ENCODE assay signal across 25 mouse cellular contexts in genomic region chr17:8225166-8225565, GRCm38 (mm10). TPM values are rescaled to one million over a fixed set of nuclear protein-coding genes. Genes with fewer than 3 reads are reported as not detected.
DNase-seq lines count a peak whose midpoint lies in the region; ATAC-seq lines count a peak whose summit lies in the region.
"Had no signal": no experiment of that assay in that cellular context is flagged by ENCODE, and none has a peak within 500 bp of the region (broad histone marks: within the 10 kb centered on the region; RNA-seq: fewer than 3 reads in every experiment).

No protein-coding gene starts in this region.

- no peak overlapping the region for H3K27ac ChIP-seq in forebrain, embryonic 11.5 days (ENCODE audit: low read depth, low read length)
- no peak overlapping the region for H3K27ac ChIP-seq in forebrain, embryonic 15.5 days (replicated peaks)
- peak overlapping the region; percentile 39; the same call in 1 of the 2 replicates for H3K27ac ChIP-seq in brown adipose tissue, adult 24 weeks (replicated peaks; ENCODE audit: low read depth, low read length)
- H3K27ac ChIP-seq: embryonic facial prominence, embryonic 12.5 days; heart, embryonic 13.5 days; limb, embryonic 12.5 days; neural tube, embryonic 12.5 days had no signal

- no peaks in the 10 kb centered on the region for H3K27me3 ChIP-seq in forebrain, embryonic 11.5 days (ENCODE audit: control insufficient read depth, insufficient read depth, low read length)
- H3K27me3 ChIP-seq in forebrain, embryonic 15.5 days, result no peaks in the 10 kb centered on the region
- H3K27me3 ChIP-seq: embryonic facial prominence, embryonic 12.5 days; heart, embryonic 13.5 days; limb, embryonic 12.5 days; neural tube, embryonic 12.5 days had no signal

- no peak overlapping the region for H3K9ac ChIP-seq in forebrain, embryonic 11.5 days (ENCODE audit: low read length)
- H3K9ac ChIP-seq in forebrain, embryonic 15.5 days (replicated peaks), result no peak overlapping the region
- H3K9ac ChIP-seq: embryonic facial prominence, embryonic 12.5 days; forebrain, postnatal 0 days; heart, embryonic 13.5 days; limb, embryonic 12.5 days; lung, embryonic 14.5 days; neural tube, embryonic 12.5 days had no signal

- DNase-seq in forebrain, embryonic 11.5 days (ENCODE audit: low spot score), result peak; percentile 32
- DNase-seq in lung, postnatal 25 days (ENCODE audit: low spot score), result peak; percentile 27
- no peak for DNase-seq in lung, adult 18-20 months
- no peak for DNase-seq in adrenal gland, adult 18-20 months (ENCODE audit: low spot score in 2 of 2)
- DNase-seq in ovary, adult 18-20 months (ENCODE audit: low spot score), result no peak
- DNase-seq: adrenal gland, postnatal 25 days; cerebellum, adult 11 months; cerebellum, postnatal 36 days; forebrain, postnatal 0 days; heart, postnatal 4 days; kidney, postnatal 10 days; lung, embryonic 14.5 days; thymus, postnatal 14 days had no signal

- ATAC-seq in forebrain, embryonic 11.5 days (replicated peaks; ENCODE audit: low FRiP score), result no peak
- ATAC-seq in forebrain, embryonic 15.5 days (replicated peaks), result no peak
- ATAC-seq in neutrophil, adult 5-6 weeks (ENCODE audit: extremely low read depth, insufficient number of reproducible peaks, low FRiP score, poor library complexity, severe bottlenecking), result peak; percentile 45; the same call in 1 of the 2 replicates
- ATAC-seq: forebrain, postnatal 0 days; hindbrain, embryonic 16.5 days; intestine, postnatal 0 days had no signal

- no peaks in the 10 kb centered on the region for H3K36me3 ChIP-seq in forebrain, embryonic 11.5 days (ENCODE audit: control insufficient read depth, insufficient read depth, low read length)
- H3K36me3 ChIP-seq in forebrain, embryonic 15.5 days, result no peaks in the 10 kb centered on the region
- H3K36me3 ChIP-seq: embryonic facial prominence, embryonic 12.5 days; heart, embryonic 13.5 days; limb, embryonic 12.5 days; neural tube, embryonic 12.5 days had no signal

- H3K4me2 ChIP-seq in forebrain, embryonic 11.5 days (ENCODE audit: low read depth, low read length, severe bottlenecking), result no peak overlapping the region
- no peak overlapping the region for H3K4me2 ChIP-seq in forebrain, embryonic 15.5 days (replicated peaks)
- H3K4me2 ChIP-seq: embryonic facial prominence, embryonic 12.5 days; heart, embryonic 13.5 days; limb, embryonic 12.5 days; lung, embryonic 14.5 days; neural tube, embryonic 12.5 days had no signal

- no peak overlapping the region for H3K4me3 ChIP-seq in forebrain, embryonic 11.5 days (ENCODE audit: low read depth, low read length)
- no peak overlapping the region for H3K4me3 ChIP-seq in forebrain, embryonic 15.5 days
- H3K4me3 ChIP-seq in brown adipose tissue, adult 24 weeks (ENCODE audit: insufficient read depth, low read depth, low read length), result no peak overlapping the region
- H3K4me3 ChIP-seq: embryonic facial prominence, embryonic 12.5 days; heart, embryonic 13.5 days; limb, embryonic 12.5 days; neural tube, embryonic 12.5 days had no signal

- WGBS in forebrain, embryonic 11.5 days, result 89% methylated on average over 2 of the region's 2 CpGs
- 99% methylated on average over 2 of the region's 2 CpGs for WGBS in forebrain, embryonic 15.5 days

- H3K4me1 ChIP-seq in forebrain, embryonic 11.5 days (replicated peaks; ENCODE audit: control insufficient read depth, insufficient read depth, low read length), result no peaks in the 10 kb centered on the region
- H3K4me1 ChIP-seq in forebrain, embryonic 15.5 days, result no peaks in the 10 kb centered on the region
- no peaks in the 10 kb centered on the region for H3K4me1 ChIP-seq in brown adipose tissue, adult 24 weeks (ENCODE audit: control insufficient read depth, insufficient read depth, insufficient read length, low read length)
- H3K4me1 ChIP-seq: embryonic facial prominence, embryonic 12.5 days; limb, embryonic 12.5 days; neural tube, embryonic 12.5 days had no signal

- no peaks in the 10 kb centered on the region for H3K9me3 ChIP-seq in forebrain, embryonic 11.5 days (ENCODE audit: control insufficient read depth, low read length)
- no peaks in the 10 kb centered on the region for H3K9me3 ChIP-seq in forebrain, embryonic 15.5 days
- H3K9me3 ChIP-seq: embryonic facial prominence, embryonic 12.5 days; heart, embryonic 13.5 days; limb, embryonic 12.5 days; neural tube, embryonic 12.5 days had no signal

RNA-seq across cellular contexts. Expression of gene Ccr6, which starts 10.7 kb away (rescaled TPM):
- not detected in 2 replicates for polyA plus RNA-seq in forebrain, embryonic 11.5 days (2014; fragmentation: Nextera tagmentation; extraction: Ambion mirVana)
- polyA plus RNA-seq in forebrain, embryonic 15.5 days (2015; fragmentation: Nextera tagmentation; extraction: Ambion mirVana), result not detected in 2 replicates
- not detected in 2 replicates for polyA plus RNA-seq in brown adipose tissue, adult 24 weeks (2012; ENCODE audit: insufficient read depth, insufficient read length, missing spikeins)
- total RNA-seq in neutrophil, adult 5-6 weeks (2017), result 73.4 and 82.4 TPM in 2 replicates
- total RNA-seq in adrenal gland, adult 18-20 months (2021), result not detected
- total RNA-seq: adrenal gland, postnatal 25 days; forebrain, postnatal 0 days; gastrocnemius, adult 18-20 months; heart, postnatal 4 days; megakaryocyte-erythroid progenitor cell, adult 5-6 weeks; midbrain, postnatal 0 days had no signal
- polyA plus RNA-seq: embryonic facial prominence, embryonic 12.5 days; forebrain, postnatal 0 days; heart, embryonic 13.5 days; hindbrain, embryonic 16.5 days; limb, embryonic 12.5 days; lung, embryonic 14.5 days; midbrain, postnatal 0 days; neural tube, embryonic 12.5 days had no signal

RNA-seq across cellular contexts. Expression of gene Mpc1, which starts 57.5 kb away (rescaled TPM):
- 87.7 and 87.9 TPM in 2 replicates for polyA plus RNA-seq in forebrain, embryonic 11.5 days (2014; fragmentation: Nextera tagmentation; extraction: Ambion mirVana)
- 303 and 312 TPM in 2 replicates for polyA plus RNA-seq in forebrain, embryonic 15.5 days (2015; fragmentation: Nextera tagmentation; extraction: Ambion mirVana)
- polyA plus RNA-seq in brown adipose tissue, adult 24 weeks (2012; ENCODE audit: insufficient read depth, insufficient read length, missing spikeins), result 3,579 and 4,573 TPM in 2 replicates
- total RNA-seq in neutrophil, adult 5-6 weeks (2017), result 113 and 123 TPM in 2 replicates
- 100 to 1,000 TPM; 319 to 746 TPM for total RNA-seq in adrenal gland, adult 18-20 months (2021)

RNA-seq across cellular contexts. Expression of gene Fgfr1op, which starts 59.9 kb away (rescaled TPM):
- polyA plus RNA-seq in forebrain, embryonic 11.5 days (2014; fragmentation: Nextera tagmentation; extraction: Ambion mirVana), result 49.9 and 55.5 TPM in 2 replicates
- polyA plus RNA-seq in forebrain, embryonic 15.5 days (2015; fragmentation: Nextera tagmentation; extraction: Ambion mirVana), result 23.6 and 27.2 TPM in 2 replicates
- 6.0 and 13.9 TPM in 2 replicates for polyA plus RNA-seq in brown adipose tissue, adult 24 weeks (2012; ENCODE audit: insufficient read depth, insufficient read length, missing spikeins)
- 69.4 and 71.3 TPM in 2 replicates for total RNA-seq in neutrophil, adult 5-6 weeks (2017)
- total RNA-seq in adrenal gland, adult 18-20 months (2021), result 10 to 100 TPM; 17.5 to 26.1 TPM

Comparison
In these comparisons a context has a peak if more than half of its experiments do, and no peak if none do; other contexts are left out.
1. DNase-seq: peak in forebrain, embryonic 11.5 days (single experiment) and lung, postnatal 25 days (single experiment); none in lung, adult 18-20 months (0 of 2), adrenal gland, adult 18-20 months (0 of 2) and ovary, adult 18-20 months (single experiment).
2. RNA of gene Mpc1, which starts 57.5 kb away (polyA plus RNA-seq): 3,579 to 4,573 TPM in brown adipose tissue, adult 24 weeks; 303 to 312 TPM in forebrain, embryonic 15.5 days and 87.7 to 87.9 TPM in forebrain, embryonic 11.5 days; every median in the first group is over 10 times any median in the second.